15 mouse cellular contexts compared by ENCODE assay signal in the genomic region with DNA sequence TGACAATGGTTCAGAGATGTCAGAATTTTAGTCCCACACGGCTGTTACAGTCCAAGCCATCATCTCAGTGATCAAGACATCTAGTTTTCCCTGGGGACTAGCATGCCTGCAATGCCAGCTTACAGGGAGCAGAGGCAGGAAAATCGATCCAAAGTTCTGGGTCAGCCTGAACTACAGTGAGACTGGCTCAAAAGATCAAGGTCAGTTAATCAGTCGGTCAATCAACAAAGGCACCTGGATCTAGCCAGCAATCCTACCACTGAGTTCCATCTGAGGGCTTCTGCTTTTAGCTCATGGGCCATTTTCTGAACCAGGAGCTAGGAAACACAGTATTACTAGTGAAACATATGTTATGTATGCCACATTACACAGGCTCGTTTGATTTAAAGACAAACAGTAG.
"Had no signal": no experiment of that assay in that cellular context is flagged by ENCODE, and none has a peak within 500 bp of the region (broad histone marks: within the 10 kb centered on the region; RNA-seq: fewer than 3 reads in every experiment).

No protein-coding gene starts in this region.

- H3K27ac ChIP-seq: neural tube, embryonic 15.5 days; stomach, embryonic 15.5 days; stomach, postnatal 0 days had no signal

- H3K9ac ChIP-seq: neural tube, embryonic 15.5 days; stomach, embryonic 15.5 days had no signal

- H3K36me3 ChIP-seq: neural tube, embryonic 15.5 days; stomach, embryonic 15.5 days had no signal

- H3K4me1 ChIP-seq: stomach, embryonic 15.5 days had no signal

- DNase-seq: retina, postnatal 1 day; right cerebral cortex, adult 18-20 months; right cerebral cortex, postnatal 14 days; right cerebral cortex, postnatal 25 days; right cerebral cortex, postnatal 4 days; spleen, adult 18-20 months; thymus, adult 18-20 months; thymus, adult 2 months; thymus, postnatal 14 days; thymus, postnatal 25 days; thymus, postnatal 36 days; thymus, postnatal 4 days had no signal

- H3K9me3 ChIP-seq: neural tube, embryonic 15.5 days; stomach, embryonic 15.5 days had no signal

- H3K27me3 ChIP-seq: neural tube, embryonic 15.5 days; stomach, embryonic 15.5 days had no signal

- H3K4me3 ChIP-seq: neural tube, embryonic 15.5 days; stomach, embryonic 15.5 days had no signal

- H3K4me2 ChIP-seq: neural tube, embryonic 15.5 days; stomach, embryonic 15.5 days had no signal
